ENCODE assay signal across 11 mouse cellular contexts in the genomic region with DNA sequence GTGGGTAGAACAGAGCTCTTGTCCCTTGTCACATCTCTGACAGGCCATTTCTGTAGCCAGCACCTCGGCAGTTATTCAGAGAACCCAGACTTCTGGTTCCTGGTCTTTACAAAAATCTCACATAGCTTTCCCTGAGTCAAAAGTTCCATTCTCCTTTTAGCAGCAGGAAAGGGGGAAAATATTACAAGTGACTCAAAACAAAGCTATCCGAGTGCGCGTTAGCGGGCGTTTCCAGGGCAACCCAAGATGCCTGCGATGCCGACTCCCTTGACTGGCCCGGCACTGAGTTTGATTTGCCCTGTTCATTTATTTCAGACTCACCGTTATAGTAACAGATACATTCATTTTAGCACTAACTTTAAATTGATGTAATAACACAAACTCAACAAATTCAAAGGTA. TPM values are rescaled to one million over a fixed set of nuclear protein-coding genes. Genes with fewer than 3 reads are reported as not detected.
A peak's percentile ranks its signal among the peaks of the same experiment; 100 is the strongest.
DNase-seq lines count a peak whose midpoint lies in the region; ATAC-seq and TF ChIP-seq lines count a peak whose summit lies in the region.
"Had no signal": no experiment of that assay in that cellular context is flagged by ENCODE, and none has a peak within 500 bp of the region (broad histone marks: within the 10 kb centered on the region; RNA-seq: fewer than 3 reads in every experiment).

No protein-coding gene starts in this region.

- H3K27ac ChIP-seq in forebrain, embryonic 14.5 days (ENCODE audit: low read depth, low read length), result no peak overlapping the region
- H3K27ac ChIP-seq in forebrain, embryonic 13.5 days, result no peak overlapping the region; the same call in 1 of the 2 replicates
- peak overlapping the region; percentile 15; the same call in 1 of the 2 replicates for H3K27ac ChIP-seq in midbrain, embryonic 12.5 days (replicated peaks)
- no peak overlapping the region for H3K27ac ChIP-seq in midbrain, embryonic 15.5 days
- no peak overlapping the region for H3K27ac ChIP-seq in thymus, adult 2 months (ENCODE audit: control insufficient read depth, insufficient read depth, low read length)
- H3K27ac ChIP-seq: kidney, postnatal 0 days; limb, embryonic 15.5 days had no signal

- no peak for ATAC-seq in forebrain, embryonic 14.5 days
- no peak for ATAC-seq in forebrain, embryonic 13.5 days
- no peak for ATAC-seq in midbrain, embryonic 12.5 days (ENCODE audit: low FRiP score, low read depth)
- no peak for ATAC-seq in midbrain, embryonic 15.5 days (replicated peaks)
- peak; percentile 62 for ATAC-seq in inflammation-experienced regulatory T-cells, adult 6 months

- H3K27me3 ChIP-seq in forebrain, embryonic 14.5 days (replicated peaks; ENCODE audit: control insufficient read depth, insufficient read depth, low read length), result no peaks in the 10 kb centered on the region
- no peaks in the 10 kb centered on the region for H3K27me3 ChIP-seq in forebrain, embryonic 13.5 days
- H3K27me3 ChIP-seq in midbrain, embryonic 12.5 days, result no peaks in the 10 kb centered on the region
- no peaks in the 10 kb centered on the region for H3K27me3 ChIP-seq in midbrain, embryonic 15.5 days (replicated peaks)
- H3K27me3 ChIP-seq in thymus, adult 2 months (ENCODE audit: control insufficient read depth, insufficient read depth, low read length), result no peaks in the 10 kb centered on the region
- H3K27me3 ChIP-seq: limb, embryonic 15.5 days had no signal

- no peak for TF ChIP-seq CTCF in thymus, adult 2 months (IDR thresholded peaks at IDR 0.05; ENCODE audit: borderline replicate concordance, control insufficient read depth, extremely low read depth, insufficient read depth, low read length, poor library complexity)

- H3K4me1 ChIP-seq in forebrain, embryonic 14.5 days (ENCODE audit: control insufficient read depth, insufficient read depth, low read length), result peaks cover 10% of the 10 kb centered on the region; the same call in 1 of the 2 replicates
- H3K4me1 ChIP-seq in forebrain, embryonic 13.5 days, result peaks cover 29% of the 10 kb centered on the region
- peaks cover 28% of the 10 kb centered on the region for H3K4me1 ChIP-seq in midbrain, embryonic 12.5 days
- peaks cover 13% of the 10 kb centered on the region for H3K4me1 ChIP-seq in midbrain, embryonic 15.5 days
- H3K4me1 ChIP-seq in thymus, adult 2 months (replicated peaks; ENCODE audit: control insufficient read depth, insufficient read depth, low read length), result 0 out of 2 replicates have a peak, but pooled peaks cover 3% of the 10 kb centered on the region

- no peak overlapping the region for H3K4me3 ChIP-seq in forebrain, embryonic 14.5 days (ENCODE audit: low read depth, low read length)
- no peak overlapping the region for H3K4me3 ChIP-seq in forebrain, embryonic 13.5 days
- H3K4me3 ChIP-seq in midbrain, embryonic 12.5 days, result no peak overlapping the region
- no peak overlapping the region for H3K4me3 ChIP-seq in midbrain, embryonic 15.5 days
- no peak overlapping the region for H3K4me3 ChIP-seq in thymus, adult 2 months (ENCODE audit: control insufficient read depth, insufficient read depth, low read length)
- H3K4me3 ChIP-seq: limb, embryonic 15.5 days had no signal

- TF ChIP-seq POLR2A in thymus, adult 2 months (IDR thresholded peaks at IDR 0.05; ENCODE audit: control insufficient read depth, extremely low read depth, insufficient read depth, low read length, poor library complexity), result no peak

- no peaks in the 10 kb centered on the region for H3K9me3 ChIP-seq in forebrain, embryonic 14.5 days (replicated peaks; ENCODE audit: control insufficient read depth, low read length)
- no peaks in the 10 kb centered on the region; the same call in 1 of the 2 replicates for H3K9me3 ChIP-seq in forebrain, embryonic 13.5 days (replicated peaks)
- peaks cover 3% of the 10 kb centered on the region; the same call in 1 of the 2 replicates for H3K9me3 ChIP-seq in midbrain, embryonic 12.5 days
- H3K9me3 ChIP-seq in midbrain, embryonic 15.5 days, result no peaks in the 10 kb centered on the region
- H3K9me3 ChIP-seq: limb, embryonic 15.5 days had no signal

- H3K4me2 ChIP-seq in forebrain, embryonic 14.5 days (ENCODE audit: low read length), result 0 out of 2 replicates have a peak overlapping the region, but pooled peaks have one; percentile 12
- no peak overlapping the region for H3K4me2 ChIP-seq in forebrain, embryonic 13.5 days
- 0 out of 2 replicates have a peak overlapping the region, but pooled peaks have one; percentile 3 for H3K4me2 ChIP-seq in midbrain, embryonic 12.5 days (replicated peaks)
- no peak overlapping the region for H3K4me2 ChIP-seq in midbrain, embryonic 15.5 days
- H3K4me2 ChIP-seq: limb, embryonic 15.5 days had no signal

- 17% methylated on average over 10 of the region's 10 CpGs for WGBS in forebrain, embryonic 14.5 days
- WGBS in forebrain, embryonic 13.5 days, result 18% methylated on average over 10 of the region's 10 CpGs
- WGBS in midbrain, embryonic 12.5 days, result 52% methylated on average over 10 of the region's 10 CpGs
- WGBS in midbrain, embryonic 15.5 days, result 18% methylated on average over 10 of the region's 10 CpGs
- WGBS in thymus, adult 2 months, result 97% methylated on average over 10 of the region's 10 CpGs

- peak; percentile 45 for DNase-seq in forebrain, embryonic 14.5 days (ENCODE audit: low spot score)
- DNase-seq in brain, adult 2 months (ENCODE audit: low read depth, low spot score), result peak; percentile 49
- no peak for DNase-seq in thymus, adult 18-20 months
- no peak for DNase-seq in thymus, adult 2 months
- DNase-seq: right cerebral cortex, postnatal 25 days had no signal

- H3K9ac ChIP-seq in forebrain, embryonic 14.5 days (ENCODE audit: low read length), result no peak overlapping the region
- H3K9ac ChIP-seq in forebrain, embryonic 13.5 days, result no peak overlapping the region
- H3K9ac ChIP-seq in midbrain, embryonic 12.5 days (replicated peaks), result no peak overlapping the region
- H3K9ac ChIP-seq in midbrain, embryonic 15.5 days, result no peak overlapping the region
- H3K9ac ChIP-seq: limb, embryonic 15.5 days had no signal

- H3K36me3 ChIP-seq in forebrain, embryonic 14.5 days (ENCODE audit: control insufficient read depth, insufficient read depth, low read length), result no peaks in the 10 kb centered on the region
- H3K36me3 ChIP-seq in forebrain, embryonic 13.5 days (ENCODE audit: poor library complexity, severe bottlenecking), result peaks cover 5% of the 10 kb centered on the region; the same call in 1 of the 2 replicates
- H3K36me3 ChIP-seq in midbrain, embryonic 12.5 days, result peaks cover 7% of the 10 kb centered on the region; the same call in 1 of the 2 replicates
- H3K36me3 ChIP-seq in midbrain, embryonic 15.5 days (replicated peaks), result no peaks in the 10 kb centered on the region
- H3K36me3 ChIP-seq in thymus, adult 2 months (ENCODE audit: control insufficient read depth, insufficient read depth, low read length), result no peaks in the 10 kb centered on the region
- H3K36me3 ChIP-seq: limb, embryonic 15.5 days had no signal

RNA-seq across cellular contexts. Expression of gene Kif13a, which starts 21.8 kb away (rescaled TPM):
- 7.1 and 7.5 TPM in 2 replicates for polyA plus RNA-seq in forebrain, embryonic 14.5 days (2014; fragmentation: Nextera tagmentation; extraction: Ambion mirVana)
- 7.0 and 8.1 TPM in 2 replicates for polyA plus RNA-seq in forebrain, embryonic 13.5 days (2015; fragmentation: Nextera tagmentation; extraction: Ambion mirVana)
- 22.0 and 24.3 TPM in 2 replicates for polyA plus RNA-seq in midbrain, embryonic 12.5 days (2016; fragmentation: Nextera tagmentation; extraction: Ambion mirVana)
- 11.9 and 14.1 TPM in 2 replicates for polyA plus RNA-seq in midbrain, embryonic 15.5 days (2015; fragmentation: Nextera tagmentation; extraction: Ambion mirVana)
- 1 to 10 TPM; 4.1 to 9.6 (median 6.5) TPM for polyA plus RNA-seq in inflammation-experienced regulatory T-cells, adult 6 months (2017; shearing (Covaris generic))
- 6.3 and 6.4 TPM in 2 replicates for polyA plus RNA-seq in thymus, adult 2 months (2012; rRNA removed)

Comparison
In these comparisons a context has a peak if more than half of its experiments do, and no peak if none do; other contexts are left out.
1. H3K4me2 ChIP-seq: peak in forebrain, embryonic 14.5 days (single experiment) and midbrain, embryonic 12.5 days (single experiment); none in forebrain, embryonic 13.5 days (single experiment) and midbrain, embryonic 15.5 days (single experiment).
2. DNase-seq: peak in forebrain, embryonic 14.5 days (single experiment) and brain, adult 2 months (single experiment); none in thymus, adult 18-20 months (0 of 2) and thymus, adult 2 months (single experiment).